Mouse (Mus musculus): ENCODE measurements around the gene Slc24a3.

DNA sequence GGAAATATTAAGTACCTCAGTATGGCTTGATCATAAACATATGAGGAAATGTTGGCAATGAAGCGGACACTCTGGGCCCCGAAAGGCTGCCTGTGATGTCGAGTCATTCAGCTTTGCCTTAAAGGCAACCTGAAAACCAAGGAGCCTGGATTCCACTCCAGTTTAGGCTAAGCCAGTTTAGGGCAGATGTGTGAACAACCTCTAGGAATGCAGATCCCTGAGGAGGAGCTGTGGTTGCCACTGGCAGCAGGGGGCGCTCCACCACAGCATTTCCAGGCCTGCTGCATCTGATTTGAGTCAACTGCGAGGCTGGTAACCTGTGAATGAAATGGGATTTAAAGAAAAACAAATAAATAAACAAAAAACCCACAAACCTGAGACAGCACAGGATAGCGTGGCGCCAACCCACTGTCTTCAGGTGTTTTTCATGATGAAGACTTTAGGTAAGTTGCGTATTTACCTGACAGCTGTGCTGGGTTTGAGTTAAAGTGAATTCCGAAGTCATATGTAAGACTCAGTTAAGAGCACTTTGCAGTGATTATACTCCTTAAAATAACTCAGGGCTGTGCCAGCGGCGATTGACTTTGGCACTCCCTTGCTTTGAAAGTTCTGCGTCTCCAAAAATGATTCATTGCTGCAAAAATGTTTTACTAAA, 6.4 kb upstream of the Slc24a3 start:
- TF ChIP-seq CTCF (IDR thresholded peaks at IDR 0.05; ENCODE audit: low read depth, low read length) (peak; percentile 97), POLR2A (IDR thresholded peaks at IDR 0.05; ENCODE audit: extremely low read depth, insufficient read depth, low read length) (no peak)

All from liver, adult 2 months (tissue).